In genomic region chr5:88858226-88858625, GRCm38 (mm10) we compare ENCODE assay signal across 13 mouse cellular contexts. TPM values are rescaled to one million over a fixed set of nuclear protein-coding genes. Genes with fewer than 3 reads are reported as not detected.
"Had no signal": no experiment of that assay in that cellular context is flagged by ENCODE, and none has a peak within 500 bp of the region (broad histone marks: within the 10 kb centered on the region; RNA-seq: fewer than 3 reads in every experiment).

No protein-coding gene starts in this region.

- H3K4me3 ChIP-seq: kidney, embryonic 15.5 days; left cerebral cortex, adult 2 months; limb, embryonic 10.5 days; liver, embryonic 13.5 days; lung, embryonic 15.5 days; midbrain, embryonic 13.5 days; myocyte; neural tube, embryonic 15.5 days; stomach, embryonic 15.5 days had no signal

- H3K27ac ChIP-seq: kidney, embryonic 15.5 days; left cerebral cortex, adult 2 months; limb, embryonic 10.5 days; liver, embryonic 13.5 days; lung, embryonic 15.5 days; midbrain, embryonic 13.5 days; neural tube, embryonic 15.5 days; stomach, embryonic 15.5 days had no signal

- H3K9ac ChIP-seq: kidney, embryonic 15.5 days; liver, embryonic 13.5 days; liver, postnatal 0 days; lung, embryonic 15.5 days; midbrain, embryonic 13.5 days; neural tube, embryonic 15.5 days; stomach, embryonic 15.5 days had no signal

- H3K27me3 ChIP-seq: kidney, embryonic 15.5 days; liver, embryonic 13.5 days; lung, embryonic 15.5 days; midbrain, embryonic 13.5 days; neural tube, embryonic 15.5 days; stomach, embryonic 15.5 days had no signal

- DNase-seq: kidney, postnatal 25 days; liver, embryonic 13.5 days; liver, postnatal 0 days; thymus, postnatal 36 days had no signal

- H3K9me3 ChIP-seq: kidney, embryonic 15.5 days; limb, embryonic 10.5 days; liver, embryonic 13.5 days; lung, embryonic 15.5 days; midbrain, embryonic 13.5 days; neural tube, embryonic 15.5 days; stomach, embryonic 15.5 days had no signal

- ATAC-seq: liver, postnatal 0 days; midbrain, embryonic 13.5 days had no signal

- H3K4me1 ChIP-seq: kidney, embryonic 15.5 days; limb, embryonic 10.5 days; liver, embryonic 13.5 days; lung, embryonic 15.5 days; midbrain, embryonic 13.5 days; neural tube, embryonic 15.5 days; stomach, embryonic 15.5 days had no signal

- H3K4me2 ChIP-seq: kidney, embryonic 15.5 days; liver, embryonic 13.5 days; lung, embryonic 15.5 days; midbrain, embryonic 13.5 days; neural tube, embryonic 15.5 days; stomach, embryonic 15.5 days had no signal

- H3K36me3 ChIP-seq: kidney, embryonic 15.5 days; limb, embryonic 10.5 days; liver, embryonic 13.5 days; lung, embryonic 15.5 days; midbrain, embryonic 13.5 days; neural tube, embryonic 15.5 days; stomach, embryonic 15.5 days had no signal

RNA-seq across cellular contexts. Expression of gene Slc4a4, which starts 28.4 kb away (rescaled TPM):
- total RNA-seq: megakaryocyte progenitor cell, adult 5-6 weeks had no signal
